Mouse (Mus musculus) midbrain, embryonic 14.5 days (tissue): ENCODE measurements around the gene Tmem213. TPM values are rescaled to one million over a fixed set of nuclear protein-coding genes. Genes with fewer than 3 reads are reported as not detected.

Source experiments
- ATAC-seq: fragments of 200-750 bp; cut with Nextera tagmentation; 2 replicates; pipeline ENCODE4 v1.8.0; 2017; ENCODE audit warnings: moderate number of reproducible peaks, moderate library complexity; ENCODE audit not compliant: low FRiP score, low TSS enrichment
- DNase-seq: peaks from one replicate; pipeline ENCODE4 v3.0.0-alpha.2; 2015
- H3K27ac ChIP-seq: fragments of 300-500 bp; sonication (generic); replicated peaks from 2 replicates; pipeline ENCODE4 v1.5.1; 2014; ENCODE audit warnings: mild to moderate bottlenecking, low read depth, low read length, moderate library complexity
- H3K27me3 ChIP-seq: fragments of 300-500 bp; sonication (generic); 2 replicates; pipeline ENCODE4 v1.6.1; 2014; ENCODE audit warnings: low read length, control low read depth, mixed read lengths; ENCODE audit not compliant: control insufficient read depth, insufficient read depth
- H3K36me3 ChIP-seq: fragments of 300-500 bp; sonication (generic); 2 replicates; pipeline ENCODE4 v1.6.1; 2014; ENCODE audit warnings: low read length, control low read depth; ENCODE audit not compliant: control insufficient read depth, insufficient read depth
- H3K4me1 ChIP-seq: fragments of 300-500 bp; sonication (generic); 2 replicates; pipeline ENCODE4 v1.6.1; 2014; ENCODE audit warnings: mild to moderate bottlenecking, antibody characterized with exemption, low read length, control low read depth; ENCODE audit not compliant: control insufficient read depth, insufficient read depth
- H3K4me2 ChIP-seq: fragments of 300-500 bp; sonication (generic); 2 replicates; pipeline ENCODE4 v1.6.1; 2014; ENCODE audit warnings: mild to moderate bottlenecking, low read length, moderate library complexity
- H3K4me3 ChIP-seq: fragments of 300-500 bp; sonication (generic); replicated peaks from 2 replicates; pipeline ENCODE4 v1.5.1; 2014; ENCODE audit warnings: low read depth, low read length
- H3K9ac ChIP-seq: fragments of 300-500 bp; sonication (generic); replicated peaks from 2 replicates; pipeline ENCODE4 v1.6.1; 2014; ENCODE audit warnings: mild to moderate bottlenecking, low read length, moderate library complexity
- H3K9me3 ChIP-seq: fragments of 300-500 bp; sonication (generic); 2 replicates; pipeline ENCODE4 v1.6.1; 2016; ENCODE audit warnings: low read length, control low read depth, mixed read lengths; ENCODE audit not compliant: control insufficient read depth
- WGBS: fragments of 180-500 bp; shearing (Covaris S2); extraction: QIAGEN DNeasy Blood & Tissue Kit; methylation state at CpG from one replicate; pipeline ENCODE4 v1.1.7; 2014; 5-methylcytosine and 5-hydroxymethylcytosine counted together
- polyA plus RNA-seq: library from polyadenylated mRNA; unstranded; fragments of >200 nt; fragmentation: Nextera tagmentation; extraction: Ambion mirVana; gene quantifications from 2 replicates; pipeline ENCODE4 v1.2.1, GENCODE M21; 2014

Gene Tmem213
- polyA plus RNA-seq, 1 experiment from 2014 or later, result not detected

DNA sequence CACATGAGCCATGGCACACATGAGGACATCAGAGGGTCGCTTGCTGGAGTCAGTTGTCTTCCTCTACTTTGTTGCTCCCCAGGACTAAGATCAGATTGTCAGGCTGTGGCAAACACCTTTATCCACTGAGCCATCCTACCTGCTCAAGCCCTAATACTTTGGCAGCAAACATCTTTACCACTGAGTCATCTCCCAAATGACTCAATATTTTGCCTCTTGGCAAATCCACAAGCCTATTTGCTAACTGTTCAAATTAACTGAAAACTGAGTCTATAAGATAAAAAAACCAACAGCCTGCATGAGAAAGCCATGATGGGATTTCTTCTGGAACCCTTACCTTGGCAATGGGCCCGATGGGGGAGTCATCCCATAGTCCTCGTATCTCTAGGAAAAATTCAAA, 30.0 kb downstream of the Tmem213 start:
- H3K36me3 ChIP-seq, result peaks cover 76% of the 10 kb centered on the region
- ATAC-seq, result no peak
- no peak overlapping the region for H3K4me2 ChIP-seq
- H3K27ac ChIP-seq, result no peak overlapping the region
- H3K9ac ChIP-seq, result no peak overlapping the region
- no peak for DNase-seq
- H3K4me3 ChIP-seq, result no peak overlapping the region
- H3K4me1 ChIP-seq, result no peaks in the 10 kb centered on the region
- WGBS, result 94% methylated on average over 3 of the region's 3 CpGs
- H3K27me3 ChIP-seq, result no peaks in the 10 kb centered on the region
- H3K9me3 ChIP-seq, result no peaks in the 10 kb centered on the region

DNA sequence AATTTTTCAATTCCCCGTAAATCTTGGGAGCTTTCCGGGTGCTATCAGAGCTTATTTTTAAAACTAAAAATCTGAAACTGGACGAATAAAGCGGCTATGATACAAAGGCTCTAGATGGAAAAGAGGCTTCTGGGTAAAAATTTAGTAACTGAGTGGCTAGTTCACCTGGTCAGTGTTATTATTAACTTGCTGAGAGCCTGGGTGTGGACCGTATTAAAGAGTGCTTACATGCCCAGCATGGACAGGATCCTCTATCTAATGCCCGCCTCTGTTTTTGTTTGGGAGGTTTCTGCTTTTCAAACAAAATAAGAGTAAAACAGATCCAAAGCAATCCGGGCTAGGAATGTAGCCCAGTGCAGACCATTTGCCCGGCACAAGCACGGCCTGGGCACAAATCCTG, 31.3 kb downstream of the Tmem213 start:
- Histone ChIP-seq H3K4me2 (no peak overlapping the region), H3K9me3 (no peaks in the 10 kb centered on the region), H3K27me3 (no peaks in the 10 kb centered on the region), H3K36me3 (peaks cover 73% of the 10 kb centered on the region), H3K4me3 (no peak overlapping the region), H3K27ac (no peak overlapping the region), H3K9ac (no peak overlapping the region), H3K4me1 (no peaks in the 10 kb centered on the region)
- DNase-seq, result no peak
- 93% methylated on average over 9 of the region's 9 CpGs for WGBS
- no peak for ATAC-seq

GRCm38 (mm10) chr6:38144161-38144998, 35.3 kb downstream of the Tmem213 start:
- DNase-seq, result no peak
- no peak overlapping the region for H3K27ac ChIP-seq

DNA sequence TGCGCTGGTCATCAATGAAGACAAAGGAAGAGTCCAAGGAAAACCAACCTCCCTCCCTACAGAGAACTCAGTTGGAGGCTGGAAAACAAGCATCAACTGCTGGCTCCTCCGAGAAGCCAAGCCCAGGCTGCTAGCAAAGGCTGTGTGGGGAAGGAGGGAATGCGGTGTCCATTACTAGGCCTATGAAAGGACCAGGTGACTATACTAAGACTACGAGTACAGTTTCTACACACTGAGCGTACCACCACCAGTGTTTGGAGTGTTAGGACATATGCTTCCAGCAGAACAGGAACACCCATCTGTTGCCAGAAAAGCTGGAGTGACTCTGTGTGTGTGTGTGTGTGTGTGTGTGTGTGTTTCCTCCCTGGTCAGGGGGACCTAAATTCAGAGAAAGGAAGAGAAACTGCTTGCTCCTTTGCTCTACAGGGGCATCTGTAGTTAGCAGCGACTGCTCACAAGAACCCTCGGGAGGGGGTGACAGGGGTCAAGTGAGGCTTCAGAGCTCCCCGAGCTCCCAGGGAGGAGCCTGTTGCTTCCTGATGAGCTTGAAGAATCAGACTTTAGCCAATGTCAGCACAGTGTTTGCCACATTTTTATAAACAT, 36.5 kb downstream of the Tmem213 start:
- Histone ChIP-seq H3K36me3 (peaks cover 72% of the 10 kb centered on the region), H3K27ac (no peak overlapping the region), H3K4me2 (no peak overlapping the region), H3K4me3 (no peak overlapping the region), H3K4me1 (no peaks in the 10 kb centered on the region), H3K27me3 (no peaks in the 10 kb centered on the region), H3K9ac (no peak overlapping the region), H3K9me3 (no peaks in the 10 kb centered on the region)
- ATAC-seq (no peak), DNase-seq (no peak)
- WGBS, result 67% methylated on average over 8 of the region's 8 CpGs

More at GRCm38 (mm10) chr6:38144161-38144998, 35.3 kb downstream of the Tmem213 start:
- WGBS, result 82% methylated on average over 9 of the region's 9 CpGs
- H3K36me3 ChIP-seq, result peaks cover 75% of the 10 kb centered on the region
- no peaks in the 10 kb centered on the region for H3K4me1 ChIP-seq
- H3K4me2 ChIP-seq, result no peak overlapping the region
- H3K9ac ChIP-seq, result no peak overlapping the region
- no peak for ATAC-seq
- H3K9me3 ChIP-seq, result no peaks in the 10 kb centered on the region
- no peaks in the 10 kb centered on the region for H3K27me3 ChIP-seq
- H3K4me3 ChIP-seq, result no peak overlapping the region

GRCm38 (mm10) chr6:38147301-38147700, 38.2 kb downstream of the Tmem213 start:
- Histone ChIP-seq H3K36me3 (peaks cover 68% of the 10 kb centered on the region), H3K9me3 (no peaks in the 10 kb centered on the region), H3K27me3 (no peaks in the 10 kb centered on the region), H3K4me3 (no peak overlapping the region), H3K4me2 (no peak overlapping the region), H3K9ac (no peak overlapping the region), H3K27ac (no peak overlapping the region), H3K4me1 (no peaks in the 10 kb centered on the region)
- ATAC-seq (no peak), DNase-seq (no peak)
- 89% methylated on average over 5 of the region's 5 CpGs for WGBS

DNA sequence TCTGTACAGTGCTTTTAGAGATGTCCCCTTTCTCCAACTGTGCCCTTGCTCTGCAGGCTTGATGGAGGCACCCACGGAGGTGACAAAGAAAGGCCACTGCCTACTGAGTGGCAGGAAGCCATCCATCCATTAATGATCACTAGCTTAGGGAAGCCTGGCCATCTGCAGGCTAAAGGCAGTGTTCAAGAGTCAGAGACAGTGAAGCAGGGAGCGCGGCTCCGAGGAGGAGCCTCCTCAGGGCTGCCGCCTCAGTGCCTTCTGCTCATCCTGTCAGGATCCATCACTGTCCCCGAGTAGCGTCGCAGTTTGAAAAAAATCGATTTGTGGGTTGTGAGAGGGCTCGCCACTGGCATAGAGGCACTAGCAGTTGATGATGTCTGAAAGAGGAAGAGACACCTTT, 39.6 kb downstream of the Tmem213 start:
- H3K27me3 ChIP-seq, result no peaks in the 10 kb centered on the region
- H3K27ac ChIP-seq, result no peak overlapping the region
- 87% methylated on average over 10 of the region's 10 CpGs for WGBS
- no peaks in the 10 kb centered on the region for H3K4me1 ChIP-seq
- no peak overlapping the region for H3K9ac ChIP-seq
- no peak for ATAC-seq
- H3K36me3 ChIP-seq, result peaks cover 65% of the 10 kb centered on the region
- H3K4me2 ChIP-seq, result no peak overlapping the region
- DNase-seq, result no peak
- no peaks in the 10 kb centered on the region for H3K9me3 ChIP-seq
- H3K4me3 ChIP-seq, result no peak overlapping the region

DNA sequence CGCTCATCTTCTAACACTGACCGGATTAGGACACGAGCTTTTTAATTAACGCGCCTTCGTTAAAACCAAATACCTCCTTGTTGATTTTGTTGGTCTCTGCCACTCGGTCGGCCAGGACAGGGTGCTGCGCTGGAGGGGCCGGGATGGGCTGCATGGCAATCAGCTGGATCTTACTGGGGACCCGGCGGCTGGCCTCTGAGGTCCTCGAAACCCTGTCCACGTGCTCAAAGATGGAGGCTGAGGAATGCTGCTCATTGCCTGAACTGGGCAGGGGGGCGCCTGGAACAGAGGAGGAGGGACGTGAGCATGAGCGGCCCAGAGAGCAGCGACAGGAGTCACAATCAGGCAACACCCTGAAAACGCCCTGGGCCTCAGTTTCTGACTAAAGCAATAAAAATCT, 40.4 kb downstream of the Tmem213 start:
- Histone ChIP-seq H3K27ac (no peak overlapping the region), H3K4me2 (no peak overlapping the region), H3K27me3 (no peaks in the 10 kb centered on the region), H3K9ac (no peak overlapping the region), H3K9me3 (no peaks in the 10 kb centered on the region), H3K36me3 (peaks cover 60% of the 10 kb centered on the region), H3K4me3 (no peak overlapping the region), H3K4me1 (no peaks in the 10 kb centered on the region)
- ATAC-seq (no peak), DNase-seq (no peak)
- 90% methylated on average over 19 of the region's 19 CpGs for WGBS

DNA sequence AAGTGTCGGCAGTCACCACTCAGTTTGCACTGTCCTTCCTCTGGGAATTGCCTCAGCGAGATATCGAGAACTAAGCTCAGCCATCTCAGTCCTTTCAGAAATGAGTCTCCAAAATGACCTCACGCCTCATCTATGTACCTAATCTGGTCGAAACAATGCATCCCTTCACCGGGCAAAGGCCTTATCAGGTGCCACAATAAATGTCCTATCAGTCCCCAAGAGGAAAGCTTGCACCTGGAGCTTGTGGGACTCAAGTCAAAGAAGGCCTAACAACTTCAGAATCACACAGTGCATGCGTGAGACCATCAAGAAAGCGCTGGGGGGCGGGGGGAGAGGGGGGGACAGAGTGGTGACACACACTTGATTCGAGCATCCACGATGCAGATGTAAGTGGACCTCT, 43.2 kb downstream of the Tmem213 start:
- 92% methylated on average over 11 of the region's 11 CpGs for WGBS
- H3K9me3 ChIP-seq, result no peaks in the 10 kb centered on the region
- H3K4me3 ChIP-seq, result no peak overlapping the region
- no peak overlapping the region for H3K4me2 ChIP-seq
- no peak overlapping the region for H3K27ac ChIP-seq
- no peak for ATAC-seq
- no peak for DNase-seq
- H3K36me3 ChIP-seq, result peaks cover 56% of the 10 kb centered on the region
- H3K27me3 ChIP-seq, result no peaks in the 10 kb centered on the region
- no peaks in the 10 kb centered on the region for H3K4me1 ChIP-seq
- H3K9ac ChIP-seq, result no peak overlapping the region

GRCm38 (mm10) chr6:38156204-38156603, 47.1 kb downstream of the Tmem213 start:
- H3K36me3 ChIP-seq, result peaks cover 37% of the 10 kb centered on the region
- H3K4me2 ChIP-seq, result no peak overlapping the region
- no peak overlapping the region for H3K27ac ChIP-seq
- H3K9me3 ChIP-seq, result no peaks in the 10 kb centered on the region
- 96% methylated on average over 5 of the region's 5 CpGs for WGBS
- ATAC-seq (no peak), DNase-seq (no peak)
- no peaks in the 10 kb centered on the region for H3K27me3 ChIP-seq
- no peak overlapping the region for H3K9ac ChIP-seq
- H3K4me1 ChIP-seq, result peaks cover 10% of the 10 kb centered on the region
- H3K4me3 ChIP-seq, result no peak overlapping the region
